ENCODE assay signal across 8 mouse cellular contexts in genomic region chr11:70668771-70669505, GRCm38 (mm10). TPM values are rescaled to one million over a fixed set of nuclear protein-coding genes. Genes with fewer than 3 reads are reported as not detected.
A peak's percentile ranks its signal among the peaks of the same experiment; 100 is the strongest.
DNase-seq lines count a peak whose midpoint lies in the region; ATAC-seq and TF ChIP-seq lines count a peak whose summit lies in the region.

Spag7 (minus strand) TSS chr11:70669416.

- no peaks in the 10 kb centered on the region for H3K9me3 ChIP-seq in kidney, embryonic 14.5 days (ENCODE audit: control insufficient read depth, low read length)
- no peaks in the 10 kb centered on the region for H3K9me3 ChIP-seq in limb, embryonic 15.5 days

- WGBS in kidney, embryonic 14.5 days = under 1% methylated on average over 44 of the region's 44 CpGs
- WGBS in limb, embryonic 15.5 days = under 1% methylated on average over 44 of the region's 44 CpGs

- TF ChIP-seq CTCF in bone marrow macrophage, adult 2 months (IDR thresholded peaks at IDR 0.05; ENCODE audit: low read depth, low read length) = no peak
- TF ChIP-seq CTCF in embryonic fibroblast, embryonic 13.5 days (IDR thresholded peaks at IDR 0.05; ENCODE audit: borderline replicate concordance, insufficient read depth, low read length) = no peak

- ATAC-seq in kidney, embryonic 14.5 days (ENCODE audit: low FRiP score, low TSS enrichment) = peak; percentile 95
- peak; percentile 96 for ATAC-seq in limb, embryonic 15.5 days (ENCODE audit: insufficient number of reproducible peaks, low FRiP score, low TSS enrichment, low read depth)

- H3K4me2 ChIP-seq in kidney, embryonic 14.5 days (replicated peaks; ENCODE audit: low read depth, low read length) = peak within 1 kb of the TSS; percentile 81
- peak within 1 kb of the TSS; percentile 77 for H3K4me2 ChIP-seq in limb, embryonic 15.5 days

- peaks cover 47% of the 10 kb centered on the region for H3K36me3 ChIP-seq in kidney, embryonic 14.5 days (ENCODE audit: control insufficient read depth, insufficient read depth, low read length)
- H3K36me3 ChIP-seq in limb, embryonic 15.5 days = peaks cover 46% of the 10 kb centered on the region

- no peaks in the 10 kb centered on the region for H3K27me3 ChIP-seq in kidney, embryonic 14.5 days (ENCODE audit: control insufficient read depth, insufficient read depth, low read length)
- H3K27me3 ChIP-seq in limb, embryonic 15.5 days = no peaks in the 10 kb centered on the region

- H3K4me3 ChIP-seq in bone marrow macrophage, adult 2 months (ENCODE audit: insufficient read depth, low read length) = peak within 1 kb of the TSS; percentile 69
- peak within 1 kb of the TSS; percentile 65 for H3K4me3 ChIP-seq in embryonic fibroblast, embryonic 13.5 days (ENCODE audit: insufficient read depth, low read length)
- H3K4me3 ChIP-seq in kidney, embryonic 14.5 days (ENCODE audit: low read length) = peak within 1 kb of the TSS; percentile 57
- peak within 1 kb of the TSS; percentile 71 for H3K4me3 ChIP-seq in limb, embryonic 15.5 days

- H3K9ac ChIP-seq in kidney, embryonic 14.5 days (ENCODE audit: low read depth, low read length) = peak within 1 kb of the TSS; percentile 64
- peak within 1 kb of the TSS; percentile 67 for H3K9ac ChIP-seq in limb, embryonic 15.5 days

- peaks cover 38% of the 10 kb centered on the region for H3K4me1 ChIP-seq in bone marrow macrophage, adult 2 months (ENCODE audit: control insufficient read depth, insufficient read depth, low read length)
- peaks cover 9% of the 10 kb centered on the region for H3K4me1 ChIP-seq in embryonic fibroblast, embryonic 13.5 days (ENCODE audit: control insufficient read depth, insufficient read depth, low read length)
- peaks cover 15% of the 10 kb centered on the region for H3K4me1 ChIP-seq in kidney, embryonic 14.5 days (ENCODE audit: control insufficient read depth, insufficient read depth, low read length)
- H3K4me1 ChIP-seq in limb, embryonic 15.5 days = peaks cover 27% of the 10 kb centered on the region

- peak; percentile 99 for DNase-seq in A20 (ENCODE audit: low read depth, low spot score)
- DNase-seq in heart, adult 9 months (ENCODE audit: low spot score in 2 of 2) = peak; percentile 99 to 100
- DNase-seq in monocyte, adult 2 months (ENCODE audit: low read depth in 1 of 2, low spot score in 2 of 2) = peak; percentile 86 to 89
- DNase-seq in spleen, postnatal 36 days (ENCODE audit: low spot score in 2 of 2) = peak; percentile 98

- no peak for TF ChIP-seq POLR2A in bone marrow macrophage, adult 2 months (IDR thresholded peaks at IDR 0.05; ENCODE audit: borderline replicate concordance, low read depth, low read length)
- peak; percentile 68 for TF ChIP-seq POLR2A in embryonic fibroblast, embryonic 13.5 days (IDR thresholded peaks at IDR 0.05; ENCODE audit: low read depth, low read length)

- H3K27ac ChIP-seq in bone marrow macrophage, adult 2 months (ENCODE audit: insufficient read depth, low read depth, low read length) = peak within 1 kb of the TSS; percentile 99
- H3K27ac ChIP-seq in embryonic fibroblast, embryonic 13.5 days (ENCODE audit: insufficient read depth, low read length) = peak within 1 kb of the TSS; percentile 97
- H3K27ac ChIP-seq in kidney, embryonic 14.5 days (ENCODE audit: low read depth, low read length) = peak within 1 kb of the TSS; percentile 89
- peak within 1 kb of the TSS; percentile 100 for H3K27ac ChIP-seq in limb, embryonic 15.5 days

RNA-seq across cellular contexts. Expression of gene Spag7, which starts in this region (rescaled TPM):
- polyA plus RNA-seq in bone marrow macrophage, adult 2 months (2012; ENCODE audit: insufficient read depth, insufficient read length, missing spikeins) = 86.8 and 101 TPM in 2 replicates
- 91.1 and 106 TPM in 2 replicates for polyA plus RNA-seq in embryonic fibroblast, embryonic 13.5 days (2011; ENCODE audit: insufficient read length, low read depth, missing spikeins)
- 177 and 230 TPM in 2 replicates for polyA plus RNA-seq in kidney, embryonic 14.5 days (2014; fragmentation: Nextera tagmentation; extraction: Ambion mirVana)
- polyA plus RNA-seq in limb, embryonic 15.5 days (2015; fragmentation: Nextera tagmentation; extraction: Ambion mirVana) = 149 and 172 TPM in 2 replicates

Comparison
In these comparisons a context has a peak if more than half of its experiments do, and no peak if none do; other contexts are left out.
1. Peak in every context shown above with its lines: DNase-seq, ATAC-seq, H3K4me3 ChIP-seq and H3K27ac ChIP-seq.